Mouse (Mus musculus) urinary bladder, postnatal 4 days (tissue): Measurements from ENCODE around the gene Rapgef1.
"Not testable (repeated sequence)": the region's sequence is repeated elsewhere in the genome, so short reads cannot be mapped to it uniquely, and the experiment has no call there.

Experiments used
- DNase-seq, 2 experiments: peaks; one replicate each; pipeline ENCODE4 v3.0.0; 2021 to 2022; ENCODE audit warnings: low spot score in 2 of 2

Gene Rapgef1

DNA sequence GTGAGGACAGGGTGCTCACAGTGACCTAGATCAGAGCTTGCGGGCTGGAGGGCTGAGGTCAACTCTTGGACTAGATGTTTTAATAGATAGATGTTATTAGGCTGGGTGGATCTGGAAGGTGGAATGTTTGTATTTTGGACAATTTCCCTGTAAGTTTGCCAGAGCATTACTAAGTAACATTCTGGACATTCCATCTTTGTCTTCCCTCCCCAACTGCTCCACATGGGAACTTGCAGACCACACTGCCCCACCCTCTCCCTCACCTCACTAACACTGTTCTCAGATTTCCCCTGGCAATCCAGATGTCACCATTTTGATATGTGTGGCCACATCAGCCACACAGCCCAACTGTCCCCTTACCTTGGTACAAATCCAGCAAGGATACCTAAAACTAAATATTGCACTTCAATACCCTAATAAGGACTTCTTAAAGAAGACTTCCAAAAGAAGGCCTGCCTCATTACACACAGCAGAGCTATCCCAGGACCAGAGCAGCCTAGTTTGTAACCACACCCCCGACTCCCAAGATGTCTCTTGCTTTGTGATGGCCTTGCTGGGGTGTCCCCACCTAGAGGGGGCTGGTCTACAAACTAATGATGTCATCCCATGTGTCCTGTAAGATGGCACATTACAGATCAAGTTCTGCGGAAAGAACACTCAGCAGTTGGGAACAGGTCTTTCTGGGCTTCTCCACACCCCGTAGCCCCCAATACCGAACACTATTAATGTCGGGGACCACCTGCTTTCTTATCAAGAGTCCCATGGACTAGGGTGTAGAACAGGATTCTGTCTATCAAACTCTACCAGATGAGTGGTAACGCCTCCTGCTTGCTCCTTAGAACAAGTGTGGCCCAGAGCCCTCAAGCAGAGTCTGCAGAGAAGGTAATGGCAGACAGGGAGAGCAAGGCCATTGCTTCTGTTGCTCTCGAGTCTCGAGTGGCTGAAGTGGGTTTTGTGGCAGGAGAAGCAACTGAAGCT lies 83.9 kb downstream of the Rapgef1 start:
- DNase-seq: no peak

DNA sequence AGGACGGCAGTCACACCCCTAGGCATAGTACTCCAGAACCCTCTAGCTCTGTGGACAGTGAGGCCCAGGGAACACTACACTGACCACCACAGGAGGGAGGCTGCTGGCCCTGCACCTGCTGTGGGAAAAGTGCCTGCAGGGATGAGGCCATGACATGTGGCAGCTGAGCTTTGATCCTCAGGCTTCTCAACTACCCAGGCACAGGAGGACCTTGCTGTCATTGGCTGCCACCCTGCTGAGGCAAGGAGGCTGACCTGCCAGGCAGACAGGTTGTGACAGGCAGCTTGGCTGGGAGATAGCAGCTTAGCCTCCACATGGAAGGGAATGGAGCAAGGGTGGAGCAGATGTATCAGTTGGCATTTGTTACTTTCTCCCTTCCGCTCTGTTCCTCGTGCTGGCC lies 86.0 kb downstream of the Rapgef1 start:
- DNase-seq: no peak

DNA sequence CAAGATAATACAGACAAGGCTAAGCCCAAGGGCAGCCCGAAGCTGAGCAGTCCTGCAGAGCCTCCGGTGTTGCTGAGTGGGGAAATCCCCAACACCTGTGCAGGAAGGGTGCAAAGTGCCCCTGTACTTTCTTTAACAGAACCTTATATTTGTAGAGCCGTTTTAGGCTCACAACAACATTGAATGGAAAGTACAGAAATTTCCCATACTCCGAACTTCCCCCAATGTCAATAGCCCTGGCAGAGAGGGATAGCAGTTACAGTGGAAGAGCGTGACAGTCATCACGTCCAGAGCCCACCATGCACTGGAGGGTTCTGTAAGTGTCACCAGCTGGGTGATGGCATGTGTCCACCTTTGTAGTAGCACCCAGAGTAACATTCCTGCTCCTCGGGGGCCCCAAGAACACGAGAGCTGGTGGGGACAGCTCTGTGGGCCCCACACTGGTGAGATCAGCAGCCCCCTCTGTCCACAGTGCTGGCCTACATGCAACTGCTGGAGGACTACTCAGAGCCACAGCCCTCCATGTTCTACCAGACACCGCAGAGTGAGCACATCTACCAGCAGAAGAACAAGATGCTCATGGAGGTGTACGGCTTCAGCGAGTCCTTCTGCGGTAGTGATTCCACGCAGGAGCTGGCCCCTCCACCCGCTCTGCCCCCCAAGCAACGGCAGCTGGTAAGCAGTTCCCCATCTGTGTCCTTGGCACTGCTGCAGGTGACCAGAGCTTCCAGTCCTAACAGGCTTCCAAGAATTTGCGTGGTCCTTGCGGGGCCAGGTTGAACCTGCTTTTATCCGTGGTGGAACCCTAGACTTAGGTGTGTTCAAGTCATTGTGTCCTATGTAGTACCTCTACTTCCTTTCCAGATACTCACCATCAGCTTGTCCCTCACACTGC lies 87.5 kb downstream of the Rapgef1 start:
- no peak for DNase-seq

DNA sequence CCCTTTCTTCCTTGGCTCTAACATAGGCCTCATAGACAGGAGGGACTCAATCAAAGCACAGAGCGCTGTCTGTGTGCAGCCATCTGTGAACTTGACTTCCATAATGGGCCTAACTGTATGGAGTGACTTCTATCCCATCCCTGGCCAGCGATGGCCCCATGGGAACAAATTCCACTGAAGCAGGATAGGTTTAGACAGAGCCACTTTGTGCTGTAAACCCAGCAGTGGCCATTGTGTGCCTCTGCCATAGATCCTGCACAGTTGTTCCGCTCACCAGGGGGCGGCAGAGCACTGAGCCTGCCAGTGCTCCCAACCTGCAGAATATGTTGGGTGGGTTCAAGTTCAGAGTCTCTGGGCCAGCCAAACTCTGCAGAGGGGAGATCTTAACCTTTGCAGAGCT lies 88.2 kb downstream of the Rapgef1 start:
- DNase-seq: no peak

GRCm38 (mm10) chr2:29708209-29708608 lies 88.7 kb downstream of the Rapgef1 start:
- DNase-seq: not testable (repeated sequence)

GRCm38 (mm10) chr2:29711038-29711437 lies 91.5 kb downstream of the Rapgef1 start:
- no peak for DNase-seq

GRCm38 (mm10) chr2:29711877-29712276 lies 92.4 kb downstream of the Rapgef1 start:
- DNase-seq: no peak

DNA sequence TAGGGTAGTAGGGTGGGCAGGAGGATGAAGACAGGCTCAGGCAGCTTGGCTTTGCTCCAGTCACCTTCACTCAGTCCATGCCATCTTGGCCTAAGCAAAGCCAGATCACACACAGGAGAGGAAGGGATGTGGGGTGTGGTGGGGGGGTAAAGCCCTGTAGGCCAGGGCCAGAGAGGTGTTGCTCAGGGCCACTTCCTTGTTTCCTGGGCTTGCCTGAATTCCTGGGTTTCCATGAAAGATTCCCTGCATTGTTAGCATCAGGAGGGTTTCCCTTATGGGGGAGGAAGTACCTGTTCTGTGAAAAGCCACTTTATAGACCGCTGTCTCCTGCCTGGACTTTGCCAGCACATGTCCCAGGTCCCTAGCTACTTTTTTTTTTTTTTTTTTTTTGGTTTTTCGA lies 94.0 kb downstream of the Rapgef1 start:
- DNase-seq: no peak

- DNase-seq: no peak
Observed at GRCm38 (mm10) chr2:29714127-29714526, 94.6 kb downstream of the Rapgef1 start.

DNA sequence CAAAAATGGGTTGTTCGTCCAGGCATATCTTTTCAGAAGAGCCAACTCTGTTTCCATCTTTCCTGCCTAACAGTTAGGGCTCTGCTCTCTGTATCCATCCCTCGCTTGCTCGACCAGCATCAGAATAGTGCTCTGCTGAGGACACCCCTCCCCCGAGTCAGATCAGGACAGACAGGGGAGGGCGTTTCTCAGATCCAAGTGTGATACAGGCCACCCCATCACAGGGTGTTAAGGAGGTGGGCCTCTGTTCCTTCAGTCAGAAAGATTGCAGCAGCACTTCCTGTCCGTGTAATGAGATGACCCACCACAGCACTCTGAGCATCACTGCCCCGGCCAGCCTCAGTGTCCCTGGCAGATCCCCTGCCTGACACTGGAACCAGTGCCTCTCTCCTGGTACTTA lies 96.6 kb downstream of the Rapgef1 start:
- no peak for DNase-seq

- peak in 1 of 2 experiments; percentile 61 for DNase-seq
Observed at GRCm38 (mm10) chr2:29716691-29717090, 97.2 kb downstream of the Rapgef1 start.

GRCm38 (mm10) chr2:29718581-29718980 lies 99.1 kb downstream of the Rapgef1 start:
- DNase-seq: no peak

- no peak for DNase-seq
Observed at GRCm38 (mm10) chr2:29723132-29723531, 103.6 kb downstream of the Rapgef1 start.

DNA sequence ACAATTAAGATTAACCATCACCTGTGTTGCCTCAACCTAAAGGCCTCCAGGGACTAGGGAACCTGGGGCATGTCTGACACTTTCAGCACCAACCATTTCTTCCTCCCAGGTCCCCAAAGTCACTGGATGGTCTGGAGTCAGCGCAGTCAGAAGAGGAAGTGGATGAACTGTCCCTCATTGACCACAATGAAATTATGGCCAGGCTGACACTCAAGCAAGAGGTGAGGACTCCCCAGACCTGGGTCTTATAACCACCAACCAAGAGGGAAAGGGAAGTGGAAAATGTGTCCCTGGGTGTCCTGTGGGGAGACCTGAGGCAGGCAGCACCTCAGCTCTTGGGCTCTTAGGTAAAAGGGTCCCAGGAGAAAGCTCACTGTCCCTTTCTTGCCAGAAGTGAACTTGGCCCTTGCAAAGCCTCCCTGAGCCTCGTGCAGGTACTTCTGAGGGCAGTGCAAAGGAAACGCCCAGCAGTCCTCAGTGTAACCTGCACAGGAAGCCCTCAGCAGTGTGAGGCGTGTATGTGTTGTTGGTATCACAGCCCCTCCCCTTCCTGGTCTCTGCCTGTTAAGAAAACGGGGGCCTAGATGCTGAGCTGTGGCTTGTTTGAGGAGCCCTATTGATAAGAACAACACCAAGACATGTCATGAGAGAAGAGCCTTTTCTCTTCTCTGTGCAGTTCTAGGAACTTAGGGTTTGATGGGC lies 105.3 kb downstream of the Rapgef1 start:
- no peak for DNase-seq

GRCm38 (mm10) chr2:29729500-29729899 lies 110.0 kb downstream of the Rapgef1 start:
- no peak for DNase-seq

GRCm38 (mm10) chr2:29731545-29731944 lies 112.0 kb downstream of the Rapgef1 start:
- no peak for DNase-seq

DNA sequence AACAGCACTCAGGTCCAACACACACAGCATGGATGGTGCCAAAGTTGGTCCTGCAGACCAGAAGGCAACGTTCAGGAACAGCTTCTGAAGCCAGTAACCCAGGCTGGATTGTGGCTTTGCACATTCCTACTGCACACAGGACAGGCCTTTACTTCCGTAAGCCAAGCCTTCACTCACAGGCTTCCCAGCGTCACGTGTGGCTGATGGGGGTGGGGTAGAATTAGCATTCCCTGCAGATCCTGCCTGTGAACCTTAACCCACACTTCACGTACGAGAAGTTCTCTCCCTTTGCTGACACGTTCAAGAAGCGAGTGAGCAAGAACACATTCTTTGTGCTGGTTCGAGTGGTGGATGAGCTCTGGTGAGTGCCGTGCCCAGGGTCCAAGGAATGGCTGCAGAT lies 113.0 kb downstream of the Rapgef1 start:
- no peak for DNase-seq

- no peak for DNase-seq
Observed at GRCm38 (mm10) chr2:29733348-29733747, 113.8 kb downstream of the Rapgef1 start.

DNA sequence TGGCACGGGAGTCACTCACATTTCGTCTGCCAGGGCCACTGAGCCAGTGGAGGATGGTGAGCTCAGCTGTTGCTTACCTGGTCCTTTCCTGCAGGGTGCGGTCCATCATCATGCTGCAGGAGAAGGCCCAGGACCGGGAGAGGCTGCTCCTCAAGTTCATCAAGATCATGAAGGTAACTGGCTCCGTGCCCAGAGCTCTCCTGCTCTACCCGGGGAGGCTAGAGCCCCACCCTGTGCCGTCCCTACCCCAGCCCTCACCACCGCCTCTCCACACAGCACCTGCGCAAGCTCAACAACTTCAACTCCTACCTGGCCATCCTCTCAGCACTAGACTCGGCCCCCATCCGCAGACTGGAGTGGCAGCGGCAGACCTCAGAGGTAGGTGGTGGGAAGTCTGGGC lies 116.2 kb downstream of the Rapgef1 start:
- peak in 1 of 2 experiments; percentile 46 for DNase-seq

GRCm38 (mm10) chr2:29737209-29737925 lies 117.8 kb downstream of the Rapgef1 start:
- no peak for DNase-seq

- DNase-seq: no peak
Observed at GRCm38 (mm10) chr2:29738799-29739198, 119.3 kb downstream of the Rapgef1 start.
